Mouse (Mus musculus): ENCODE results near the gene Cnot6. TPM values are rescaled to one million over a fixed set of nuclear protein-coding genes. Genes with fewer than 3 reads are reported as not detected.

The Cnot6 gene
- total RNA-seq, 2 experiments from 2014 or later = 33.1 to 39.6 TPM

Other genes starting within 250 kb of the Cnot6 start
- not detected for gene Olfr1386, start 247.7 kb downstream of the Cnot6 start, total RNA-seq (2021)
- gene Olfr1385, start 223.7 kb downstream of the Cnot6 start, total RNA-seq (2021) = not detected
- gene Olfr1384, start 206.0 kb downstream of the Cnot6 start, total RNA-seq (2021) = under 1 TPM; 0.22 to 0.26 TPM
- gene Olfr1383, start 193.1 kb downstream of the Cnot6 start, total RNA-seq (2021) = under 1 TPM; 0.41 to 0.63 TPM
- gene Olfr1382, start 184.5 kb downstream of the Cnot6 start, total RNA-seq (2021) = not detected
- not detected for gene Olfr1381, start 169.3 kb downstream of the Cnot6 start, total RNA-seq (2021)
- not detected for gene Olfr1380, start 155.8 kb downstream of the Cnot6 start, total RNA-seq (2021)
- gene Flt4, start 103.5 kb downstream of the Cnot6 start, total RNA-seq (2021) = 10 to 100 TPM; 11.1 to 11.6 TPM
- gene Scgb3a1, start 49.1 kb downstream of the Cnot6 start, total RNA-seq (2021) = 10 to 100 TPM in 1 of 2 experiments, not detected in 1; 58.2 TPM
- gene Gfpt2, start 81.5 kb upstream of the Cnot6 start, total RNA-seq (2021) = 10 to 100 TPM; 15.8 to 17.5 TPM
- 10 to 100 TPM; 44.3 to 46.6 TPM for gene Mapk9, start 134.0 kb upstream of the Cnot6 start, total RNA-seq (2021)
- under 1 TPM; 0.24 to 0.72 TPM for gene Rasgef1c, start 189.1 kb upstream of the Cnot6 start, total RNA-seq (2021)